Mouse (Mus musculus) adrenal gland (tissue): Measurements from ENCODE around the gene 9230113P08Rik.
"Not testable (repeated sequence)": the region's sequence is repeated elsewhere in the genome, so short reads cannot be mapped to it uniquely, and the experiment has no call there.

ENCODE experiments used
- intact Hi-C: fragments of 180-260 bp; cut with DNase I; formaldehyde crosslinking; loops from one replicate; pipeline ENCODE4 v1.15.1; 2025
- long read RNA-seq, 2 experiments: library from polyadenylated mRNA; unstranded; transcript quantifications; one replicate each; pipeline ENCODE4 v2.0.0; 2020; ENCODE audit warnings: borderline replicate concordance in 1 of 2; ENCODE audit not compliant: insufficient replicate concordance in 1 of 2

The 9230113P08Rik gene
- long read RNA-seq, experiment 1: 0 reads
- long read RNA-seq, experiment 2: 0 reads

- intact Hi-C loops: not testable (repeated sequence)
Observed at GRCm38 (mm10) chr9:35908123-35908522, at the start of gene 9230113P08Rik. Gene 9230113P08Rik (plus strand): TSS chr9:35908423.

GRCm38 (mm10) chr9:35893112-35893511 lies 15.1 kb upstream of the 9230113P08Rik start:
- intact Hi-C loops: not testable (repeated sequence)

- intact Hi-C loops: no loop called here
Observed at GRCm38 (mm10) chr9:35904494-35904893, 3.7 kb upstream of the 9230113P08Rik start.

- intact Hi-C loops: no loop called here
Observed at GRCm38 (mm10) chr9:35930817-35931216, 22.6 kb downstream of the 9230113P08Rik start.
